ENCODE assay signal across 27 mouse cellular contexts in the genomic region with DNA sequence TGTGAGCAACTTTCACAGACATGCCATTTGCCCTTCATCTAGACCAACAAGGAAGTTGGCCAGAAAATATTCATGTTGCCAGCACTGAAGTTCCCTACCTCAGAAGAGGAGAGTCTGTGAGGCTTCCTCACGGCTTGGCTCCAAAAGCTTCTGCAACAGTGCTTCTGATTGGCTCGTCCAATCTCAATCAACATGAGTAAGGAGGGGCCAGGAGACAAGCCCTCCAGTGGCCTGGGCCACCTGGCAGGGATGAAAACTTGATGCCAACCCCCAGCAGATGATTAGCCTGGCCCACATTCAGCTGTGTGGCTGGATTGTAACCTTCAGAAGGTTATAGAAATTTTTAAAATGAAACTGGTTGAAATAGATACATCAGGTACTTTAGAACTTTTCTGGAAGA. TPM values are rescaled to one million over a fixed set of nuclear protein-coding genes. Genes with fewer than 3 reads are reported as not detected.
"Had no signal": no experiment of that assay in that cellular context is flagged by ENCODE, and none has a peak within 500 bp of the region (broad histone marks: within the 10 kb centered on the region; RNA-seq: fewer than 3 reads in every experiment).

No protein-coding gene starts in this region.

- DNase-seq: cerebellum, adult 2 months; cerebellum, adult 9-10 months; cerebellum, adult 9-11 months; cerebellum, postnatal 14 days; cerebellum, postnatal 25 days; cerebellum, postnatal 36 days; embryo, embryonic 11 days; forebrain, postnatal 0 days; gastrocnemius, adult 2 months; gastrocnemius, postnatal 10 days; gastrocnemius, postnatal 14 days; gastrocnemius, postnatal 25 days; gastrocnemius, postnatal 36 days; heart, adult 11 months; heart, adult 18-20 months; heart, adult 2 months had no signal

- H3K4me3 ChIP-seq: embryonic facial prominence, embryonic 10.5 days; embryonic facial prominence, embryonic 12.5 days; embryonic facial prominence, embryonic 13.5 days; embryonic facial prominence, embryonic 15.5 days; erythroblast, embryonic 14.5 days; forebrain, embryonic 10.5 days; forebrain, embryonic 12.5 days; forebrain, embryonic 13.5 days; forebrain, embryonic 15.5 days; gastrocnemius, adult 2 months; heart, adult 2 months had no signal

- H3K27me3 ChIP-seq: embryonic facial prominence, embryonic 15.5 days; forebrain, embryonic 15.5 days had no signal

- H3K27ac ChIP-seq: embryonic facial prominence, embryonic 10.5 days; embryonic facial prominence, embryonic 12.5 days; embryonic facial prominence, embryonic 13.5 days; embryonic facial prominence, embryonic 15.5 days; forebrain, embryonic 10.5 days; forebrain, embryonic 12.5 days; forebrain, embryonic 13.5 days; forebrain, embryonic 15.5 days; gastrocnemius, adult 2 months; heart, adult 2 months had no signal

- H3K36me3 ChIP-seq: embryonic facial prominence, embryonic 10.5 days; embryonic facial prominence, embryonic 12.5 days; embryonic facial prominence, embryonic 13.5 days; embryonic facial prominence, embryonic 15.5 days; forebrain, embryonic 10.5 days; forebrain, embryonic 12.5 days; forebrain, embryonic 15.5 days had no signal

RNA-seq across cellular contexts. Expression of a gene that starts 10.5 kb away (rescaled TPM):
- total RNA-seq: common myeloid progenitor, adult 5-6 weeks; granulocyte monocyte progenitor cell, adult 5-6 weeks had no signal
